Mouse (Mus musculus): ENCODE data around the gene Agap2. TPM values are rescaled to one million over a fixed set of nuclear protein-coding genes. Genes with fewer than 3 reads are reported as not detected.

The Agap2 gene
- total and polyA plus RNA-seq, 2 experiments from 2014 or later, result 6.3 to 343 TPM

- no peak overlapping the region for H3K4me2 ChIP-seq (ENCODE audit: low read depth, low read length, poor library complexity, severe bottlenecking)
- no peak overlapping the region for H3K4me3 ChIP-seq (ENCODE audit: low read depth, low read length)
- TF ChIP-seq CTCF (IDR thresholded peaks at IDR 0.05), result no peak
- no peak overlapping the region for H3K27ac ChIP-seq (ENCODE audit: low read depth, low read length)
- H3K27me3 ChIP-seq (ENCODE audit: insufficient read depth, low read length), result no peaks in the 10 kb centered on the region
- DNase-seq (ENCODE audit: low spot score) (no peak), ATAC-seq (ENCODE audit: low FRiP score) (no peak)
- H3K4me1 ChIP-seq (ENCODE audit: insufficient read depth, low read length), result 0 out of 2 replicates have a peak, but pooled peaks cover 4% of the 10 kb centered on the region
- H3K9me3 ChIP-seq (ENCODE audit: low read length), result no peaks in the 10 kb centered on the region
- no peak overlapping the region for H3K9ac ChIP-seq (replicated peaks; ENCODE audit: low read length, poor library complexity, severe bottlenecking)
- peaks cover 40% of the 10 kb centered on the region for H3K36me3 ChIP-seq (ENCODE audit: insufficient read depth, low read length)
- WGBS, result 90% methylated on average over 20 of the region's 20 CpGs
These were observed 18.6 kb upstream of the Agap2 start for GRCm38 (mm10) chr10:127056490-127056889.

GRCm38 (mm10) chr10:127058161-127058560, 16.9 kb upstream of the Agap2 start:
- Histone ChIP-seq H3K27ac (ENCODE audit: low read depth, low read length) (no peak overlapping the region), H3K4me3 (ENCODE audit: low read depth, low read length) (peak overlapping the region; percentile 86), H3K4me1 (ENCODE audit: insufficient read depth, low read length) (0 out of 2 replicates have a peak, but pooled peaks cover 4% of the 10 kb centered on the region), H3K9ac (replicated peaks; ENCODE audit: low read length, poor library complexity, severe bottlenecking) (peak overlapping the region; percentile 96; the same call in 1 of the 2 replicates), H3K36me3 (ENCODE audit: insufficient read depth, low read length) (peaks cover 40% of the 10 kb centered on the region), H3K27me3 (ENCODE audit: insufficient read depth, low read length) (no peaks in the 10 kb centered on the region), H3K4me2 (ENCODE audit: low read depth, low read length, poor library complexity, severe bottlenecking) (peak overlapping the region; percentile 87), H3K9me3 (ENCODE audit: low read length) (no peaks in the 10 kb centered on the region)
- TF ChIP-seq CTCF (IDR thresholded peaks at IDR 0.05), result peak; percentile 86
- DNase-seq (ENCODE audit: low spot score) (peak; percentile 76), ATAC-seq (ENCODE audit: low FRiP score) (peak; percentile 18; the same call in 1 of the 2 replicates)
- WGBS, result 0% methylated on average over 9 of the region's 9 CpGs

GRCm38 (mm10) chr10:127058708-127059107, 16.4 kb upstream of the Agap2 start:
- Histone ChIP-seq H3K9me3 (ENCODE audit: low read length) (no peaks in the 10 kb centered on the region), H3K27me3 (ENCODE audit: insufficient read depth, low read length) (no peaks in the 10 kb centered on the region), H3K4me3 (ENCODE audit: low read depth, low read length) (peak overlapping the region; percentile 86), H3K4me2 (ENCODE audit: low read depth, low read length, poor library complexity, severe bottlenecking) (peak overlapping the region; percentile 87), H3K27ac (ENCODE audit: low read depth, low read length) (peak overlapping the region; percentile 92), H3K36me3 (ENCODE audit: insufficient read depth, low read length) (peaks cover 38% of the 10 kb centered on the region), H3K9ac (replicated peaks; ENCODE audit: low read length, poor library complexity, severe bottlenecking) (peak overlapping the region; percentile 96; the same call in 1 of the 2 replicates), H3K4me1 (ENCODE audit: insufficient read depth, low read length) (0 out of 2 replicates have a peak, but pooled peaks cover 4% of the 10 kb centered on the region)
- no peak for TF ChIP-seq CTCF (IDR thresholded peaks at IDR 0.05)
- WGBS, result 1% methylated on average over 8 of the region's 8 CpGs
- no peak for DNase-seq (ENCODE audit: low spot score)
- no peak for ATAC-seq (ENCODE audit: low FRiP score)

- H3K36me3 ChIP-seq (ENCODE audit: insufficient read depth, low read length), result peaks cover 31% of the 10 kb centered on the region
- H3K9ac ChIP-seq (replicated peaks; ENCODE audit: low read length, poor library complexity, severe bottlenecking), result peak overlapping the region; percentile 96
- DNase-seq (ENCODE audit: low spot score) (peak; percentile 49), ATAC-seq (ENCODE audit: low FRiP score) (no peak)
- under 1% methylated on average over 50 of the region's 92 CpGs for WGBS
- no peaks in the 10 kb centered on the region for H3K9me3 ChIP-seq (ENCODE audit: low read length)
- no peak for TF ChIP-seq CTCF (IDR thresholded peaks at IDR 0.05)
- peak overlapping the region; percentile 92 for H3K27ac ChIP-seq (ENCODE audit: low read depth, low read length)
- H3K4me1 ChIP-seq (ENCODE audit: insufficient read depth, low read length), result 0 out of 2 replicates have a peak, but pooled peaks cover 4% of the 10 kb centered on the region
- H3K4me3 ChIP-seq (ENCODE audit: low read depth, low read length), result peak overlapping the region; percentile 86
- no peaks in the 10 kb centered on the region for H3K27me3 ChIP-seq (ENCODE audit: insufficient read depth, low read length)
- peak overlapping the region; percentile 87 for H3K4me2 ChIP-seq (ENCODE audit: low read depth, low read length, poor library complexity, severe bottlenecking)
These were observed 15.7 kb upstream of the Agap2 start for GRCm38 (mm10) chr10:127059174-127059967.

GRCm38 (mm10) chr10:127059968-127060916, 14.8 kb upstream of the Agap2 start, which contains the start of gene March9:
TSS of gene March9 (minus strand) at chr10:127060184.
- H3K4me1 ChIP-seq (ENCODE audit: insufficient read depth, low read length), result peaks cover 4% of the 10 kb centered on the region; the same call in 1 of the 2 replicates
- no peaks in the 10 kb centered on the region for H3K27me3 ChIP-seq (ENCODE audit: insufficient read depth, low read length)
- H3K9ac ChIP-seq (replicated peaks; ENCODE audit: low read length, poor library complexity, severe bottlenecking), result peak within 1 kb of the TSS; percentile 96
- ATAC-seq (ENCODE audit: low FRiP score), result peak; percentile 32
- TF ChIP-seq CTCF (IDR thresholded peaks at IDR 0.05), result no peak
- DNase-seq (ENCODE audit: low spot score), result peak; percentile 92
- WGBS, result 1% methylated on average over 29 of the region's 72 CpGs
- H3K4me2 ChIP-seq (ENCODE audit: low read depth, low read length, poor library complexity, severe bottlenecking), result peak within 1 kb of the TSS; percentile 87
- H3K4me3 ChIP-seq (ENCODE audit: low read depth, low read length), result peak within 1 kb of the TSS; percentile 86
- H3K9me3 ChIP-seq (ENCODE audit: low read length), result no peaks in the 10 kb centered on the region
- peaks cover 27% of the 10 kb centered on the region for H3K36me3 ChIP-seq (ENCODE audit: insufficient read depth, low read length)
- peak within 1 kb of the TSS; percentile 92 for H3K27ac ChIP-seq (ENCODE audit: low read depth, low read length)
